Mouse (Mus musculus): ENCODE data around the gene Dennd5a.

DNA sequence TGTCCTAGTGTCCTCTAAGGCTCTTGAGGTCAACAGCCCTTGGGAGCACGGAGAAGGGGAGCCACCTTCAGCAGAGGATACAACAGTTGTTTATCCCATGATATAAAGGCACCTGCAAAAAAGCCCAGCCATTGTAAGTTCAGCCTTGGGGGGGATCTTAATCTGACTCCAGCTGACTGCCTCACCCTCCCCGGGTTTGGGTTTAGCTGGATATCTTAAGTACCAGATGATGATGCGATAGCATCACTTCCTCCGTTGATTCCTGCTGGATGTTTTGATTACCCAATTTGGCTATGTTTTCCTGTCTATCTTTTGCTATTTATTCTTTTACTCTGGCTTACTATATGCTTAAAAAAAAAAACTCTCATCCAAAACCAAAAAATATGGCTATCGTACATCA is 89.0 kb downstream of the Dennd5a start:
- no peak for TF ChIP-seq POLR2A (IDR thresholded peaks at IDR 0.05; ENCODE audit: borderline replicate concordance, insufficient read depth, low read length)
- TF ChIP-seq CTCF (IDR thresholded peaks at IDR 0.05; ENCODE audit: borderline replicate concordance, insufficient read depth, low read depth, low read length), result no peak
